Mouse (Mus musculus): Measurements from ENCODE around the gene Klk14.

DNA sequence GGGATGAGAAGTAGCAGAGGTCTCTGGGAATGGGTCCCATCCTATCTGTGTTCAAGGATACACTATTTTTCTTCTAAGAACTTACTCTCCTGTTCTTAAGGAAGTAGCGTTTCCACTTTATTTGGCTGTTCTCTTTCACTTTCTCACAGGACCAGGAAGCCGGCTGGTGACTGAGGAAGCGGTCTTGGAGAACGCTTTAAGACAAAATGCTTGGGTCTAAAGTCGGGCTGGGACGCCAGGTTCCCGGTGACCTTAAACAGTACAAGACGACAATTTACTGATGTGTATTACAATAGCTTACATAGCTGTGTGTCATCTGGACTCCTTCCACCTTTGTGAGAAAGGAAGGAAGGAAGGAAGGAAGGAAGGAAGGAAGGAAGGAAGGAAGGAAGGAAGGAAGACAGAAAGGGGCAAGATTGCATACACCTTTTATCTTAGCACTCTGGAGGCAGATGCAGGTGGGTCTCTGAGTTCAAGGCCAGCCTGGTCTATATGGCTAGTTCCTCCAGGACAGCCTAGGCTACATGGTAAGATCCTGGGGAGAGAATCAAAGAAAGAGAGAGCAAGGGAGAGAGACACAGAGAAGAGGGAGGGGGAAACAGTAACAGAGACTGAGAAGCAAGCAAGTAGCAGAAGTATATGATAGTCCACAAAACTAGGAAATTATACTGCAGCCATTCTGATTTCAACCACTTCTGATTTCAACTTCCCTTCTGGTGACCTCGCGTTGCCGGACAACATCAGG lies 19.0 kb upstream of the Klk14 start:
- no peak for TF ChIP-seq GATA1 (IDR thresholded peaks at IDR 0.05; ENCODE audit: borderline replicate concordance, low read length)
- TF ChIP-seq FLI1 (IDR thresholded peaks at IDR 0.05; ENCODE audit: low read length), result no peak

Data from megakaryocyte, embryonic 14.5 days (primary cell).